Mouse (Mus musculus) left cerebral cortex, postnatal 36 days (tissue): Measurements from ENCODE around the gene Bub1b. TPM values are rescaled to one million over a fixed set of nuclear protein-coding genes. Genes with fewer than 3 reads are reported as not detected.

ENCODE experiments used
- DNase-seq, 2 experiments: peaks; one replicate each; pipeline ENCODE4 v3.0.0; 2021 to 2022; ENCODE audit warnings: low spot score in 2 of 2, mixed read lengths in 1 of 2
- intact Hi-C: fragments of 180-260 bp; cut with DNase I; formaldehyde crosslinking; loops from one replicate; pipeline ENCODE4 v1.15.1; 2025
- total RNA-seq, 2 experiments: library from RNA; stranded (reverse); gene quantifications; 2 replicates each; pipeline ENCODE4 v1.2.3; 2021

Gene Bub1b
- total RNA-seq, 2 experiments from 2014 or later, result 0.42 to 2.3 TPM

GRCm38 (mm10) chr2:118662902-118663803 is 65.1 kb downstream of the Bub1b start, which contains the start of gene Pak6:
Pak6 (plus strand) TSS chr2:118663303.
- peak; percentile 70 to 76 for DNase-seq
- intact Hi-C loops, result loop anchor here (5.0 kb wide), 1 partner anchor 39 kb away; the partner anchor contains the start of gene Ankrd63

- intact Hi-C loops, result loop anchor here (5.0 kb wide), 1 partner anchor 38 kb away; the partner anchor contains the start of gene Ankrd63
- DNase-seq, result peak; percentile 44
Measured at GRCm38 (mm10) chr2:118663804-118664766, 66.1 kb downstream of the Bub1b start.

GRCm38 (mm10) chr2:118664975-118665516 is 67.0 kb downstream of the Bub1b start:
- intact Hi-C loops, result loop anchor here (5.0 kb wide), 1 partner anchor 37 kb away; the partner anchor contains the start of gene Ankrd63
- no peak for DNase-seq

- intact Hi-C loops, result no loop called here
- no peak for DNase-seq
Measured at GRCm38 (mm10) chr2:118665616-118666015, 67.6 kb downstream of the Bub1b start.

- DNase-seq, result no peak
- intact Hi-C loops, result no loop called here
Measured at GRCm38 (mm10) chr2:118667181-118667580, 69.2 kb downstream of the Bub1b start.

- intact Hi-C loops, result no loop called here
- no peak for DNase-seq
Measured at GRCm38 (mm10) chr2:118669245-118669644, 71.2 kb downstream of the Bub1b start.

GRCm38 (mm10) chr2:118669785-118670184 is 71.8 kb downstream of the Bub1b start:
- intact Hi-C loops, result no loop called here
- DNase-seq, result no peak

- intact Hi-C loops, result no loop called here
- DNase-seq, result no peak
Measured at GRCm38 (mm10) chr2:118671728-118672127, 73.7 kb downstream of the Bub1b start.

- intact Hi-C loops, result no loop called here
- no peak for DNase-seq
Measured at GRCm38 (mm10) chr2:118673686-118674465, 75.9 kb downstream of the Bub1b start.

GRCm38 (mm10) chr2:118674500-118674899 is 76.5 kb downstream of the Bub1b start:
- DNase-seq, result no peak
- intact Hi-C loops, result no loop called here

GRCm38 (mm10) chr2:118676839-118677741 is 79.1 kb downstream of the Bub1b start:
- intact Hi-C loops, result no loop called here
- no peak for DNase-seq

GRCm38 (mm10) chr2:118677817-118678216 is 79.8 kb downstream of the Bub1b start:
- no peak for DNase-seq
- intact Hi-C loops, result no loop called here

- intact Hi-C loops, result no loop called here
- DNase-seq, result no peak
Measured at GRCm38 (mm10) chr2:118679577-118679976, 81.6 kb downstream of the Bub1b start.

GRCm38 (mm10) chr2:118680926-118681325 is 82.9 kb downstream of the Bub1b start:
- no peak for DNase-seq
- intact Hi-C loops, result no loop called here

GRCm38 (mm10) chr2:118682544-118683260 is 84.7 kb downstream of the Bub1b start:
- intact Hi-C loops, result no loop called here

GRCm38 (mm10) chr2:118685088-118685487 is 87.1 kb downstream of the Bub1b start:
- intact Hi-C loops, result no loop called here
- DNase-seq, result no peak

More at GRCm38 (mm10) chr2:118682544-118683260, 84.7 kb downstream of the Bub1b start:
- no peak for DNase-seq

- intact Hi-C loops, result no loop called here
- DNase-seq, result no peak
Measured at GRCm38 (mm10) chr2:118686693-118687092, 88.7 kb downstream of the Bub1b start.
